Mouse (Mus musculus) natural killer cell, adult 2 months (primary cell): ENCODE data around the gene Caskin1.

Experiments used
- DNase-seq, 2 experiments: peaks; one replicate each; pipeline ENCODE4 v3.0.0; 2022; ENCODE audit warnings: low spot score in 2 of 2

Caskin1 gene

GRCm38 (mm10) chr17:24531064-24531463 lies 42.7 kb downstream of the Caskin1 start:
- DNase-seq, result no peak

- DNase-seq, result no peak
Observed at GRCm38 (mm10) chr17:24532045-24532444, 43.6 kb downstream of the Caskin1 start.

DNA sequence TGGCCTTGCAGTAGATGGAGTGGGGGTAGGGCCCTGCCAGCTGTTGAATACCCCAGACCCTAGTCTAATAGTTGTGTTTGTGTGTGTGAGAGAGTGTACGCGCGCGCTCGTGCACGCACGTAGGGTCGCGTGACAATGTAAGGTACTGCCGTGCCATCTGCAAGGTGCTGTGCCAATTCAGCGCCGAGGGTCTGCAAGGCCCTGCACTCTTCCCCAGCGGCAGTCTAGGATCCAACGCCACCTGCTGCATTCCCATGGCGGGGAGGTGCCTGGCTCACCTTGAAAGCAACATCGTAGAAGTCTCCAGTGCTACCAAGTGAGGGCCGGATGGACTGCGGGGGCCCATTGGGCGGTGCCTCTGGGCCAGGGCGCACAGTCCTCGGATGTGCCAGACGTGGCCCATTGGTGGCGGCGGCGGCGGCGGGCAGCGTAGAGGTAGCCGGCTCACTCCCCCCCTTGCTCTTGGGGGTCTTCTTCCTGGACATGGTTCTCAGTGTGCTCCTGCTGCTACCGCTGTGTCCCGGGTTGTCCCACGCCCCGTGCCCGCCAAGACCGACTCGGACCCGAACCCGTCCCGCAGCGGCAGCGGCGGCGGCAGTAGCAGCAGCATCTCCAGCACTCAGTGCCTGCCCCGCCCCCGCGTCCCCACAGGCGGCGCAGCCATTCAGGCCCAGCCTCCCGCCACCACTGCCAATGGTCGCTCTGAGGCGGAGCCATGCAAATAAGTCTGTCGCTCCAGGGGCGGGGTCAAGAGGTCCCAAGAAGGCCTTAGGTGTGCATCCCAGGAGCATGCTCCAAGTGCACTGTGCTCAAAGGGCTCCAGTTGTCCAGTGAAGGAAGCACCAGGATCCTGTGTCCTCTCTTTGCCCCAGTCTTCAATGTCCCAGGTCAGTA lies 44.9 kb downstream of the Caskin1 start:
- DNase-seq, result peak; percentile 56 to 79

GRCm38 (mm10) chr17:24534160-24534718 lies 45.8 kb downstream of the Caskin1 start, which contains the start of gene Rab26:
Rab26 (minus strand) TSS chr17:24534210.
- DNase-seq, result no peak

GRCm38 (mm10) chr17:24535300-24535699 lies 46.9 kb downstream of the Caskin1 start:
- DNase-seq, result no peak

DNA sequence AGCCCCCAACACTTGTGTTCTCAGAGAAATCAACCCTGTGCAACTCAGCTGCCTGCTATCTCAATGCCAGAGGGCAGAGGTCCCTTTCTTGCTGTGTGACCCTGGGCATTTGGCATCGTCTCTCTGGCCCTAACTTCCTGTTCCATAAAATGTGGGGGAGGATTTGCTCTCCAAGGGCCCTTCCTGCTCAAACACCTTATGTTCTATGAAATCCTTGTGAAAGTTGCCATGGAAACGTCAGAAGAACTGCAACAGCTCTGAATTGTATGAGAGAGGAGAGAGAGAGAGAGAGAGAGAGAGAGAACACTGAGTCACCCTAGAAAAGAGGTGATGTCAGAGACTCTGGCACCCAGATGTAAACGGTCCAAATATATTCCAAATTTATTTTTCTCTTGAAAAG lies 49.1 kb downstream of the Caskin1 start:
- DNase-seq, result no peak

DNA sequence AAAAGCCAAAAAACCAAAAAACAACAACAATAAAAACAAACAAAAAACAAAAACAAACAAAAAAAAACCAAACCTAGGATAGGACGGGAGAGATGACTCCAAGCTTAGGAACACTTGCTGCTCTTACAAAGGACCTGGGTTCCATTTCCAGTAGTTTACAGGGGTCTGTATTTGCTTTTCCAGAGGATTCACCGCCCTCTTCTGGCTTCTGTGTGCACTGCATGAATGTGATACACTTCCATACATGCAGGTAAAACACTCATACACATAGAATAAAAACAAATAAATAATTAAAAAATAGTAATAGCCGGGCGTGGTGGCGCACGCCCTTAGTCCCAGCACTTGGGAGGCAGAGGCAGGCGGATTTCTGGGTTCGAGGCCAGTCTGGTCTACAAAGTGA lies 50.5 kb downstream of the Caskin1 start:
- peak in 1 of 2 experiments; percentile 33 for DNase-seq

DNA sequence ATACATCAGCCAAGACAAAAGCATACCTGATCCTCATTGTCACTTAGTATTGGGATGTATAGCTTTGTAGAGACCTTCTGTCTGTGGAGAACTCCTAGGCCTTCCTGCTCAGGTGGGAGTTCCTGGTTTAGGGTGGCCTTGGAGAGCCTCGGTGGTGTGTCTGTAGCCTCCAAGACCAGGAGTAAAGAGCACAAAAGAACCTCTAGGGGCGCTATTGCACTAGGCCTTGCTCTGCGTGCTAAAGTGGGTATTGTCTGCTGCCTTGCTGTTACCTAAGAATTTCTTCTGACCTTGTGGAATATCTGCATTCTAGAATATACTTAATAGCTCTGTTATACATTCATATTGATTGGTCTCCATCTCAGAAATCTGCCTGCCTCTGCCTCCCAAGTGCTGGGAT lies 52.0 kb downstream of the Caskin1 start:
- peak; percentile 55 to 61 for DNase-seq

DNA sequence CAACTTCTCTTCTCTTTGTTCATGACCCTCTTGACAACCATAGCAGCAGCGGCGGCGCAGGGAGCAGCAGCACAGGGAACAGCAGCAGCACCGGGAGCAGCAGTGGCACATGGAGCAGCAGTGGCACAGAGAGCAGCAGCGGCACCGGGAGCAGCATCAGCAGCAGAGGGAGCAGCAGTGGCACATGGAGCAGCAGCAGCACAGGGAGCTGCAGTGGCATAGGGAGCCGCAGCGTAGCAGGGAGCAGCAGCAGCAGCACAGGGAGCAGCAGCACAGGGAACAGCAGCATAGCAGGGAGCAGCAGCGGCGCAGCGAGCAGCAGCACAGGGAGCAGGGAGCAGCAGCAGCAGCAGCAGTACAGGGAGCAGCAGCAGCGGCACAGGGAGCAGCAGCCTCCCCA lies 56.2 kb downstream of the Caskin1 start:
- DNase-seq, result no peak

DNA sequence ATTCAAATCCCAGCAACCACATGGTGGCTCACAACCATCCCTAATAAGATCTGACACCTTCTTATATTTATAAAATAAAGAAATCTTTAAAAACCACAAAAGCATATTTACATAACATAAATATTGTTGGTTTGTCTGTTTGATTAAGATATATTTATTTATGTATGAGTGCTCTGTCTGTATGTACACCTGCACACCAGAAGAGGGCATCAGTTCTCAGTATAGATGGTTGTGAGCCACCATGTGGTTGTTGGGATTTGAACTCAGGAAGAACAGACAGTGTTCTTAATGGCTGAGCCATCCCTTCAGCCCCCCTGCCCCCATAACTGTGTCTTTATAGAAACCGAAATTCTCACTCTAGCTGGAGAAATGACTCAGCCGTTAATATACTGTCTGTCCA lies 56.8 kb downstream of the Caskin1 start:
- DNase-seq, result no peak

- DNase-seq, result no peak
Observed at GRCm38 (mm10) chr17:24546234-24546633, 57.8 kb downstream of the Caskin1 start.

- DNase-seq, result peak in 1 of 2 experiments; percentile 36
Observed at GRCm38 (mm10) chr17:24548435-24548834, 60.0 kb downstream of the Caskin1 start.

DNA sequence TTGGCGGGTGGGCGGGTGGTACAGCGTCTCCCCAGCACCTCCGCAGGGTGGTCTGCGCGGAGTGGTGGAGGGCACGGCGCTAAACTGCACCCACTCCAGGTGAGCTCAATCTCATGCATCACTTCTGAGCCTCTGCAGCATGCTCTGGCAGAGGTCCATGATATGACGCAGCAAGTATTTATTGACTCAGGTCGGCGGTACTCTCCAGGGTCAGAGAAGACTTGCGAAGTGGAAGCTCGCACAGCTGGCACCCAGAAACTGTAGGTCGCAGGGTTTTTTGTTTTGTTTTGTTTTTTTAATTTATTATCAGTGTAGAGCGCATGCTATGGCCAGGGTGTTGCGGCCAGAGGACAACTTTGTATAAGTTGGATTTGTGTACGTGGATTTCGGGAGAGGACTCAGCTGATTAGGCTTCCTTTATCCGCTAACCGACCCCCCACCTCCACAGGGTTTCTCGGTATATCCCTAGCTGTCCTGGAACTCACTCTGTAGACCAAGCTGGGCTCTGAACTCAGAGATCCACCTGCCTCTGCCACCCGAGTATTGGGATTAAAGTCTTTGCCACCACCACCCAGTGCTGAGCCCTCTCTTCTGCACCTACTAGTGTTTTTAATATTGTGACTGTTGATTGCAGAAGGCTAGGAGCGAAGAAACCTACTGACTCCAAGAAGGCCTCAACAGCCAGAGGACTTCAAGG lies 60.7 kb downstream of the Caskin1 start:
- DNase-seq, result peak; percentile 47 to 52

DNA sequence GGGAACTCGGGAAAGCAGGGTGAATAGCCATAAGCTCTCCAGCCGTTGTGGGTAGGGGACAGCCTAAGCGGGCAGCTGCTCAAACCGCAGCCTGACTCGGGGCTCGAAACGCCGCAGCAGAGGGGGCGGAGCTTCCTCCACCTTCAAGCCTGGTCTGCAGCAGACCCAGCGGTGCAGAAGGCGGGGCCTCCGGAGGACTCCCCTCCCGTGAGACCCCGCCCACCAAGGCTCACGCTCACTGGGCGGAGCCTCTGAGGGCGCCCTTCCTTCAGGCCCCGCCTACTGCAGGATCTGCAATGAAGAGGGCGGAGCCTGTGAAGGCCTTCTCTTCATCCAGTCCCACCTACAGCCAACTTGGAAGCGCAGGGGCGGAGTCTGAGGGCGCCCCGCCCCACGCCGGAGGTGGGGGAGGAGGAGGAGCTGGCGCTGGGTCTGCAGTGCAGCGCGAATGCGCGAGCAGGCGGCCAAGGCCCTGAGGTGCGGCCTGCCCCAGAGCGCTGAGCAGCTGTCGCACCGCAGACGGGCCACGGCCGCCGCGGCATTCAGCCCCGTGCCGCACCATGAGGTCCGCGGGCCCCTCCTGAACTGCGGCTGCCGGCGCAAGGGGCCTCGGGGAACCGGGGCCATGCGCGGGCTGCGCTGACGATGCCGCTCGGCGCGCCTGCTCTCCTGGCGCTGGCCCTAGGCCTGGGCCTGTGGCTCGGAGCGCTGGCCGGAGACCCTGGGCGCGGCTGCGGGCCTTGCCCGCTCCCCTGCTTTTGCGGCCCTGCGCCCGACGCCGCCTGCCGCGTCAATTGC lies 61.4 kb downstream of the Caskin1 start, which contains the start of gene Pkd1:
Gene Pkd1 (plus strand): TSS at position 217 of the 798 bp plus-strand sequence.
- DNase-seq, result peak; percentile 96 to 99

DNA sequence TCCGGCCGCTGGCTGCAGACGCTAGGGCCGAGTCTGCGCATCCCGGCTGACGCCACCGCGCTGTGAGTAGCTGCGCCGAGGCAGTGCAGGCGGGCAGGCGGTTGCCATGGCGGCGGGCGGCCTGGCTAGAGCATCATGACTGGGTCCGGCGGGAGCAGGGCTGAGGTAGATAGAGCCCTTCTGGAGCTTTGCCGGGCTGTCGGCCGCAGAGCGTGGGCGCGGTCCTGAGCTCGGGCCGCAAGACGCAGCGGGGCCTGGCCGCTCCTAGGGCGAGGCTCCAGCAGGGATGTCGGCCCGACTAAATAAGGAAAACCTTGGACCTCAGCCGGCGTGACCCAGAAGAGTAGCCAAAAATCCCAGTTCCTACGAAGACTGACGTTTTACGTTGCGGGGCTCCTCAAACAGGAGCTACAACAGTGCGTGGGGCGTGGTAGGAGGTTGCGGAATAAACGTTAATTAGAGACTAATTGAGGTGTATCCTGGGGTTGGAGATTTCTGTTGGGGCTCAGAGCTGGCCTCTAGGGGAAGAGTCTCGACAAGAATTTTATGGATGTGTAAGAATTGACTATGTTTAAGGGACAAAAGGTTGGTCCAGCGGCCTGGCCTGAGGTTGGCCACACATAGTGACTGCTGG lies 62.1 kb downstream of the Caskin1 start:
- peak; percentile 51 to 62 for DNase-seq

DNA sequence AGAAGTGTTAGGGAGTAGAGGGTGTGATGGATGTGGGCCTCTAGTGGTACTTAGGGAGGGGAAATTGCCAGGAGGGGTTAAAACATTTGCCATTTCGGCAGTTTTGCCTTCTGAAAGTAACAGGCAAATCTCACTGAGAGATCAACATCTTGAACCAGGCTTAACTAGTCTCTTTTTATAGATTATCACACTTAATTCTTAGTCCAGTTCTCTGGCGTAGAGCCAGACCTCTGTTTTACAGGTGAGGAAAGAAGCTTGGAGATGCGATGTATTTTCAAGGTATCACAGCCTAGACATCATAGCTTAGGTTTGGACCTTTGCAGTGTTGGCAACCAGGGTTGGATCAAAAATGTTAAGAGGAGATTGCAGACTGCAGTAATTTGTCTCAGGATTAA lies 62.6 kb downstream of the Caskin1 start:
- DNase-seq, result no peak

- no peak for DNase-seq
Observed at GRCm38 (mm10) chr17:24557091-24557490, 68.7 kb downstream of the Caskin1 start.
